Mouse (Mus musculus): Measurements from ENCODE around the gene Nacc1.
"Not testable (repeated sequence)": the region's sequence is repeated elsewhere in the genome, so short reads cannot be mapped to it uniquely, and the experiment has no call there.

Nacc1 gene

GRCm38 (mm10) chr8:84640010-84640588 lies 47.6 kb downstream of the Nacc1 start:
- DNase-seq (ENCODE audit: low spot score) = no peak

GRCm38 (mm10) chr8:84639162-84640009 lies 48.3 kb downstream of the Nacc1 start:
- DNase-seq (ENCODE audit: low spot score) = peak; percentile 87

- no peak for DNase-seq (ENCODE audit: low spot score)
Observed at GRCm38 (mm10) chr8:84638555-84639161, 49.0 kb downstream of the Nacc1 start.

DNA sequence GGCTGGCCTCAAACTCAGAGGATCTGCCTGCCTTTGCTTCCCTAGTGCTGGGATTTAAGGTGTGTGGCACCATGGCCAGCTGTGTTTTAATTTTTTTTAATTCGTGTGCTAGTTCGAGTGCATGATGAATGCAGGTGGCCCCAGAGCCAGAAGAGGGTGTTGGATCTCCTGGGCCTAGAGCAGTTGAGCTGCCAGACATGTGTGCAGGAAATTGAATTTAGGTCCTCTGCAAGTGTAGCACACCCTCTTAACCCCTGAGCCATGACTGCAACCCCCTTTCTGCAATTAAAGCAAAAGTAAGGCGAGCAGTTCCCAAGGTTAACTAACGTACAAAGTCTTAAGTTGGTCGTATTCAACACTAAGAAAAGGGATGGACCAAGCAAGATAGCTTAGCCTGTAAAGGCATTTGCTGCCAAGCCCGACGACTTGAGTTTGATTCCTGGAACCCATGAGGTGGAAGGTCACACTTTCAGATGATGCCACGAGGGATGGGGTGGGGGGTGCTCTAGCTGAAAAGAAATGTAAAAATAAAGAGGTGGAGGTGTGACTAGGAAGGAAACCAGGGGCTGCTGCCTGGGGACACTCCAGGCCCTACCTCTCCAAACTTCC lies 49.6 kb downstream of the Nacc1 start:
- no peak for DNase-seq (ENCODE audit: low spot score)

- DNase-seq (ENCODE audit: low spot score) = no peak
Observed at GRCm38 (mm10) chr8:84636051-84636691, 51.5 kb downstream of the Nacc1 start.

GRCm38 (mm10) chr8:84635397-84636050 lies 52.1 kb downstream of the Nacc1 start:
- no peak for DNase-seq (ENCODE audit: low spot score)

DNA sequence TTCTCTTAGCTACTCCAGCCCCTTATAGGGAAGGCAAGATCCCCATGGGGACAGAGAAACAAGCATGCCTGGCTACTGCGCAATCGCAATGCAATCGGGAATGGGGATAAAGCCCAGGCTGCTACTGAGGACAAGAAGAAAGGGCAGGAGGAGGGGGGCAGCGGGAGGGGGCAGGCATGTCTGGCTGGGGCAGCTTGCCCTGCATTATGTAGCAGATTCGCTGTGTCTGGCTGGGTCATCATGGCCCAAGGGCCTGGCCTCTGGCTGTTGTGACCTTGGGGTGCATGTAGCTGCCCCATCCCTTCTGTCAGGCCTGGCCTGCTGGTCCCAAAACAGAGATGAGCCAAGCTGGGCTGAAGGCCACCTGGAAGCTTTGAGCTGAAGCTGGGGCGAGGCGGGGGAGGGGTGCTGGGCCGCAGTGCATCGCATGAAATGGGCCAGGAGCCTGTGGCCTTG lies 52.8 kb downstream of the Nacc1 start:
- peak; percentile 91 for DNase-seq (ENCODE audit: low spot score)

GRCm38 (mm10) chr8:84633841-84634584 lies 53.6 kb downstream of the Nacc1 start:
- DNase-seq (ENCODE audit: low spot score) = no peak

GRCm38 (mm10) chr8:84631813-84632212 lies 55.8 kb downstream of the Nacc1 start:
- DNase-seq (ENCODE audit: low spot score) = no peak

DNA sequence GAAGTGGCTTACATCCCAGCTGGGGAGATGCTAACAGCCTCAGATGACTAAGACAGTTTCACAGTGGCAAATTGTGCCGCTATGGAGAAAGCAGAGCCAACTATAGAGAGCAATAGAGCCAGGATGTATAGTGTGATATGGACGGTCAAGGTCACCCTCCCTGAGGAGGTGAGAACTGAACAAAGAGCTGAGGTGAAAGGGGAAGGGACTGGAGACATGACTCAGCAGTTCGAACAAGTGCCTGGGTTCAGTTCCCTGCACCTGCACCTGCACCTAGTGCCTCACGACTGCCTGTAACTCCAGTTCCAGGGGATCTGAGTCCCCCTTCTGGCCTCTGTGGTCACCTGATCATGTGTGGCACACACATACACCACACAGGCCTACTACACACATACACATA lies 57.5 kb downstream of the Nacc1 start:
- no peak for DNase-seq (ENCODE audit: low spot score)

GRCm38 (mm10) chr8:84629586-84629985 lies 58.1 kb downstream of the Nacc1 start:
- no peak for DNase-seq (ENCODE audit: low spot score)

GRCm38 (mm10) chr8:84623425-84623824 lies 64.2 kb downstream of the Nacc1 start:
- not testable (repeated sequence) for DNase-seq (ENCODE audit: low spot score)

DNA sequence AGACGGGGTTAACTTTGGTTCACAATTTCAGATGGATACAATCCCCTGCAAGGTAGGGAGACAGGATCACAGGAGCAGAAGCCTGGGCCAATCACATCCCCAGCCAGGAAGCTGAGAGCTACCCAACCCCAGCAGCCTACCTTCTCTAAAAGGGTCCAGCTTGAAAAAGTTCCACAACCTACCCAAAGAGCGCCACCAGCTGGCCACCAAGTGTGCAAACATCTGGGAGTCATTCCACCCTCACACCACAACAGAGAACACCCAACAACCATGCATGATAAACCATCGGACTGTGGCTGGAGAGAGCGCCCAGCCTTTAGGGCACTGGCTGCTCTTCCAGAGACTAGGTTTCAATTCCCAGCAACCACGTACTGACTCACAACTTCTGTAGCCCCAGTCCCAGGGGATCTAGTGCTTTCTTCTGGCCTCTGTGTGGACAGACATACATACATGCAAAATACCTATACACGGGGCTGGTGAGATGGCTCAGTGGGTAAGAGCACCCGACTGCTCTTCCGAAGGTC lies 66.5 kb downstream of the Nacc1 start:
- DNase-seq (ENCODE audit: low spot score) = no peak
